Mouse (Mus musculus) lung, postnatal 0 days (tissue): ENCODE results near the gene Rragd. TPM values are rescaled to one million over a fixed set of nuclear protein-coding genes. Genes with fewer than 3 reads are reported as not detected.

Experiments used
- ATAC-seq: fragments of 200-750 bp; cut with Nextera tagmentation; 2 replicates; pipeline ENCODE4 v1.8.0; 2017; ENCODE audit warnings: moderate library complexity
- DNase-seq: peaks from one replicate; pipeline ENCODE4 v3.0.0-alpha.2; 2016; ENCODE audit warnings: low spot score
- H3K27ac ChIP-seq: fragments of 300-500 bp; sonication (generic); 2 replicates; pipeline ENCODE4 v1.5.1; 2014; ENCODE audit warnings: antibody characterized with exemption, mild to moderate bottlenecking, low read length, mixed read lengths
- H3K27me3 ChIP-seq: fragments of 300-500 bp; sonication (generic); replicated peaks from 2 replicates; pipeline ENCODE4 v1.6.1; 2014; ENCODE audit warnings: low read length, mixed read lengths; ENCODE audit not compliant: insufficient read depth
- H3K36me3 ChIP-seq: fragments of 300-500 bp; sonication (generic); 2 replicates; pipeline ENCODE4 v1.6.1; 2014; ENCODE audit warnings: low read length, mixed read lengths; ENCODE audit not compliant: insufficient read depth
- H3K4me1 ChIP-seq: fragments of 300-500 bp; sonication (generic); 2 replicates; pipeline ENCODE4 v1.6.1; 2014; ENCODE audit warnings: antibody characterized with exemption, low read depth, low read length, mixed read lengths; ENCODE audit not compliant: insufficient read depth
- H3K4me2 ChIP-seq: fragments of 300-500 bp; sonication (generic); replicated peaks from 2 replicates; pipeline ENCODE4 v1.6.1; 2014; ENCODE audit warnings: low read depth, mild to moderate bottlenecking, low read length, moderate library complexity, mixed read lengths
- H3K4me3 ChIP-seq: fragments of 300-500 bp; sonication (generic); 2 replicates; pipeline ENCODE4 v1.5.1; 2014; ENCODE audit warnings: low read depth, low read length
- H3K9ac ChIP-seq: fragments of 300-500 bp; sonication (generic); replicated peaks from 2 replicates; pipeline ENCODE4 v1.6.1; 2014; ENCODE audit warnings: low read depth, mild to moderate bottlenecking
- H3K9me3 ChIP-seq: fragments of 300-500 bp; sonication (generic); 2 replicates; pipeline ENCODE4 v1.6.1; 2016; ENCODE audit warnings: low read length, mixed read lengths
- CTCF ChIP-seq: IDR thresholded peaks from 2 replicates; pipeline ENCODE4 v1.5.1; 2016; ENCODE audit warnings: antibody characterized with exemption, mild to moderate bottlenecking
- EP300 ChIP-seq: IDR thresholded peaks from 2 replicates; pipeline ENCODE4 v1.6.1; 2016; ENCODE audit warnings: antibody characterized with exemption, mild to moderate bottlenecking, control low read depth
- WGBS: fragments of 180-500 bp; shearing (Covaris S2); extraction: QIAGEN DNeasy Blood & Tissue Kit; methylation state at CpG from one replicate; pipeline ENCODE4 v1.1.7; 2014; 5-methylcytosine and 5-hydroxymethylcytosine counted together
- polyA plus RNA-seq: library from polyadenylated mRNA; unstranded; fragments of >200 nt; fragmentation: Nextera tagmentation; extraction: Ambion mirVana; gene quantifications from 2 replicates; pipeline ENCODE4 v1.2.1, GENCODE M21; 2015

Rragd gene
- polyA plus RNA-seq, 1 experiment from 2014 or later, result 5.6 TPM

DNA sequence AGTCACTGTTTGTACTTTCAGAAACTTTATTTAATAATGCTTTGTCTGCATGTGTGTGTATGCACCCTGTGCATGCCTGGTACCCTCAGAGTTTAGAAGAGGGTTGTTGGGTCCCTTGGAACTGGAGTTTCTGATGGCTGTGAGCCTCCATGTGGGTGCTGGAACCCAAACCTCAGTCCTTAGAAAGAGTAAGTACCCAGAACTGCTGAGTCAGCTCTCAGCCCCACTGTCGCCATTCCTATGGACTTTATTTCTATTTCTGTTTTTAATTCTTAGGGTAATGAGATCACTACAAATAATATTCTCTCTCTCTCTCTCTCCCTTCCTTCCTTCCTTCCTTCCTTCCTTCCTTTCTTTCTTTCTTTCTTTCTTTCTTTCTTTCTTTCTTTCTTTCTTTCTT, 27.2 kb downstream of the Rragd start:
- ATAC-seq (no peak), DNase-seq (no peak)
- H3K36me3 ChIP-seq, result no peaks in the 10 kb centered on the region
- 91% methylated on average over 1 of the region's 1 CpGs for WGBS
- H3K9me3 ChIP-seq, result no peaks in the 10 kb centered on the region
- TF ChIP-seq EP300 (no peak), CTCF (no peak)
- no peaks in the 10 kb centered on the region for H3K4me1 ChIP-seq
- H3K27ac ChIP-seq, result no peak overlapping the region
- H3K4me3 ChIP-seq, result no peak overlapping the region
- H3K4me2 ChIP-seq, result no peak overlapping the region
- no peaks in the 10 kb centered on the region for H3K27me3 ChIP-seq
- H3K9ac ChIP-seq, result no peak overlapping the region

DNA sequence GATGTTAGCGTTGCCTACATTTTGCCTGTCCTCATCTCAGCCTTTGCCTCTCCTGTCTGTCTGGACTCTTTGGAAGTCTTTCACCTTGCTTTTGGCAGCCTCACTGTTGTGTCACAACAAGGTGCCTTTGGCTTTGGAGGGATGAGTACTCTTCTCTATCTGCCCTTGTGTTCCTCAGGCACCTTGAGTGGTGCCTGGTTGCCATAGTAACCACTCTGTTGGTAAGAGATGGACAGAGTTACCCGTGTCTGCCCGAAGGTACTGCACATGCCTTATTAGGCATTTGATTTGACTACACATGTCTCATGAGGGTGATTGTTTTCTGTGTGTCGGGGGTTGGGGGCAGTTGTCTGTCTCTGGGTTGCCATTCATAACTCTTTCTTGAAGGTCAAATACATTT, 29.6 kb downstream of the Rragd start:
- no peak for ATAC-seq
- Histone ChIP-seq H3K27me3 (no peaks in the 10 kb centered on the region), H3K27ac (no peak overlapping the region), H3K4me2 (no peak overlapping the region), H3K4me1 (no peaks in the 10 kb centered on the region), H3K36me3 (no peaks in the 10 kb centered on the region), H3K4me3 (no peak overlapping the region), H3K9me3 (no peaks in the 10 kb centered on the region), H3K9ac (no peak overlapping the region)
- DNase-seq, result no peak
- no peak for TF ChIP-seq EP300
- TF ChIP-seq CTCF, result no peak
- WGBS, result 73% methylated on average over 4 of the region's 4 CpGs

DNA sequence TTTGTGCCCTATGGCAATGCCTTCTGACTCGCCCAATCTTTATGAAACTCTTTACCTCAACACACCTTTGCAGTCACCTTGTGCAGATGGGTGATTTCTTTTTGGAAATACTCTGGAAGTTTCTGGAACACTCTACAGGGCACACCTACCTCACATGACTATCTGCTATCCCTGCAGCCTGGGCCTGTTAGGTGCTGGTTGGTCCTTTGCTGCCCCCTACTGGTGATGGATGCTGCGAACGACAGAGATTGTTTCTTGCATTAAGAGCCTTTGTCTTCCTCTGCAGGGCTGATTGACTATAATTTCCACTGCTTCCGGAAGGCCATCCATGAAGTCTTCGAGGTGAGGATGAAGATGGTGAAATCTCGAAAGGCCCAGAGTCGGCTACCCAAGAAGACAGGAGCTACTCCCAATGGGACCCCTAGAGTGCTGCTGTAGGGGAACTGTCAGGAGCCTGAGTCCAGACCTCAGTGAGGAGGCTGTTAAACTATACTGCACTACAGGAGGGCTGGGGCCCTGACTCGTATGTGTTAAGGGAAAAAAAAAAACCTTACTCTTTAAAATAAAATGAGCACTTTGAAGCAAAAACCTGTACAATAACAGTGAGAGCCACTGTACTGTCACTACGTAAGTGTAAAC, 35.6 kb downstream of the Rragd start:
- Histone ChIP-seq H3K9ac (no peak overlapping the region), H3K4me2 (no peak overlapping the region), H3K4me3 (no peak overlapping the region), H3K36me3 (no peaks in the 10 kb centered on the region), H3K9me3 (no peaks in the 10 kb centered on the region), H3K4me1 (no peaks in the 10 kb centered on the region), H3K27ac (no peak overlapping the region), H3K27me3 (no peaks in the 10 kb centered on the region)
- peak; percentile 65 for ATAC-seq
- TF ChIP-seq CTCF (peak; percentile 98), EP300 (no peak)
- peak; percentile 83 for DNase-seq
- 39% methylated on average over 9 of the region's 9 CpGs for WGBS

DNA sequence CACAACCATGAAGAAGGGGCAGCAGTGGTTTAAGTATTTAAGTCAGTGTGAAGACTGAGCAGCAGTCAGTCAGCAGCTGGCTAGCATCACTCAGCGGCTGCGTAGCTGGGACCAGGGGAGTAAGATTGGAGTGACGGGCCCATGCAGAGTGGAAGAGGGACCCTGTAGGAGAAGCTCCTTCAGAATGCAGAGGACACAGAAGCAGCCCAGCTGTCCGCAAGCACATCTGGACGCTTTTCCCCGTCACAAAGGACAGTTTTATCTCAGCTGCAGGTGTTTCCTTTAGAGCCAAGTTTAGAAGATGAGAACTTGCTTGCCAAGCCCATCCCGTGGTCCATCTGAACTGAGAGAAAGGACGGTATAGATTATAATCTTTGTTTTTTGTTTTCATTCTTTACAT, 41.6 kb downstream of the Rragd start:
- H3K27ac ChIP-seq, result no peak overlapping the region
- ATAC-seq, result peak; percentile 48
- peak; percentile 31 for DNase-seq

DNA sequence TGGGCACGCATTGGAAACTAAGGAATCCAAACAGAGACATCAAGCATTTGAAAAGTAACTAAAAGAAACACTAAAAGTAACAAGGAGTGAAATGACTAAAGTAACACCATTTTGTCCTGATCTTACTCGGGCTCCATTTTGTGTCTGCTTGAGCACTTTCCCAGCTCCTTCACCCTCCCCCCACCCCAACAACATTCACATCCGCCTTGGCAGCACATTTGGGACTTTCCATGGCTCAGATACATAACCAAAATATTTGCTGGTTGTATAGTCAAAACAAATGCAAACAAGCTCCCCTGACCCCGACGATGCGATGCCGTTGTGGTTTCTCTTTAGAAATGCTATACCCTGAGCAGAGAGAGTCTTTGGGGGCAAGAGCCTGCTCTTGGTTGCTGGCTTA, 46.3 kb downstream of the Rragd start:
- WGBS, result 82% methylated on average over 7 of the region's 7 CpGs
- ATAC-seq, result no peak
- Histone ChIP-seq H3K27me3 (no peaks in the 10 kb centered on the region), H3K36me3 (no peaks in the 10 kb centered on the region), H3K4me2 (no peak overlapping the region), H3K27ac (no peak overlapping the region), H3K4me1 (peaks cover 10% of the 10 kb centered on the region), H3K9ac (no peak overlapping the region), H3K9me3 (no peaks in the 10 kb centered on the region), H3K4me3 (no peak overlapping the region)
- TF ChIP-seq EP300 (no peak), CTCF (no peak)
- no peak for DNase-seq

More for the DNA sequence above, 41.6 kb downstream of the Rragd start:
- H3K9ac ChIP-seq, result no peak overlapping the region
- 54% methylated on average over 8 of the region's 8 CpGs for WGBS
- no peaks in the 10 kb centered on the region for H3K4me1 ChIP-seq
- H3K9me3 ChIP-seq, result no peaks in the 10 kb centered on the region
- no peaks in the 10 kb centered on the region for H3K27me3 ChIP-seq
- no peak overlapping the region for H3K4me2 ChIP-seq
- TF ChIP-seq CTCF, result no peak
- no peak for TF ChIP-seq EP300
- no peaks in the 10 kb centered on the region for H3K36me3 ChIP-seq
- H3K4me3 ChIP-seq, result no peak overlapping the region

DNA sequence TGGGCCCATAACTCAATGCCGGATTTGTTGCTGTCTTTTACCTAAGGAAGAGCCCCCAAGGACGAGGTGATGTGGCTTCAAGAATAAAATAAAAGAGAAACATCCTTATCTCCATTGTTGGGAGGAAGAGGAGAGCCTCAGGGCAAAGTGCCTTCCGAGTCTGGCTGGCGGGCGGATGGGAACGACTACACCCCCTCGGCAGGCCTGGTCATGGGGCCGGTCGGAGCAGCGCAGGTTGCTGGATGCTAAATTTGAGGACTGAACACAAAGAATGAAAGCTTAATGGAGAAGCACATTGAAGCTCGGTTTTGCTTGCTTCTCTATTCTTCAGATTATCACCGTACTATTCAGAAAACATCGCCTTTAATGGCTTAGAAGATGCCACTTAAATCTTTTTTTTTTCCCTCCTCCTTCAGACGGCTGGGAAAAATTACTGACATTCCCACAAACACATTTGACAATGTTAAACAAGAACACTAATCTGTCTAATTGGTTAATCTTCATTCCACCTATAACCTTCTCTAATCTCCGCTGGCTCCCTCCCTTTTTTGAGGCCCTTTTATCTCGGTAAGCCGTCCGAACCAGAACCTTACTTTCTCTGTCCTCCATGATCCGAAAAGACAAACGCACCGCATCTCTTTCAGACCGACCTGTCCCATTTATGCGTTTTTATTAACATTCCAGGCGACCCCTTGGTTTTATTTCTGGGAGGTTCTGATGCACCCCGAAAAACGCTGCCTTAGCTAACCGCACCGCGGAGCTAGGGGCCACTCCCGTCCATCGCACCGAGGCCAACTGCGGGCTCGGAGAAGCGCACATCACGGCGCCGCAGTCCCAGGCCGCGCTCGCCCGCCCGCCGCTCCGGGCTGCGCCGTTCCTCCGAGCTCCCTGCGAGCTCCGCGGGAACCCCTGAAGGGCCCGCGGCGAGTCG, 47.7 kb downstream of the Rragd start:
- TF ChIP-seq EP300 (no peak), CTCF (peak; percentile 23; the same call in 1 of the 2 replicates)
- peak; percentile 55 for DNase-seq
- H3K9me3 ChIP-seq, result no peaks in the 10 kb centered on the region
- H3K9ac ChIP-seq, result peak overlapping the region; percentile 97
- no peaks in the 10 kb centered on the region for H3K27me3 ChIP-seq
- peak overlapping the region; percentile 94 for H3K27ac ChIP-seq
- H3K4me2 ChIP-seq, result peak overlapping the region; percentile 71
- peaks cover 3% of the 10 kb centered on the region; the same call in 1 of the 2 replicates for H3K36me3 ChIP-seq
- ATAC-seq, result peak; percentile 68
- peaks cover 10% of the 10 kb centered on the region for H3K4me1 ChIP-seq
- H3K4me3 ChIP-seq, result peak overlapping the region; percentile 74
- WGBS, result 3% methylated on average over 55 of the region's 55 CpGs
